Mouse (Mus musculus): ENCODE data around the gene Sec24a.
A peak's percentile ranks its signal among the peaks of the same experiment; 100 is the strongest.
"Not testable (repeated sequence)": the region's sequence is repeated elsewhere in the genome, so short reads cannot be mapped to it uniquely, and the experiment has no call there.

Sec24a gene

GRCm38 (mm10) chr11:51759251-51759650 lies 4.2 kb downstream of the Sec24a start:
- DNase-seq = no peak

- not testable (repeated sequence) for DNase-seq
Observed at GRCm38 (mm10) chr11:51758207-51758606, 5.2 kb downstream of the Sec24a start.

GRCm38 (mm10) chr11:51757625-51758024 lies 5.8 kb downstream of the Sec24a start:
- no peak for DNase-seq

- DNase-seq = no peak
Observed at GRCm38 (mm10) chr11:51757023-51757422, 6.4 kb downstream of the Sec24a start.

GRCm38 (mm10) chr11:51756352-51756771 lies 7.1 kb downstream of the Sec24a start:
- DNase-seq = peak; percentile 93

DNA sequence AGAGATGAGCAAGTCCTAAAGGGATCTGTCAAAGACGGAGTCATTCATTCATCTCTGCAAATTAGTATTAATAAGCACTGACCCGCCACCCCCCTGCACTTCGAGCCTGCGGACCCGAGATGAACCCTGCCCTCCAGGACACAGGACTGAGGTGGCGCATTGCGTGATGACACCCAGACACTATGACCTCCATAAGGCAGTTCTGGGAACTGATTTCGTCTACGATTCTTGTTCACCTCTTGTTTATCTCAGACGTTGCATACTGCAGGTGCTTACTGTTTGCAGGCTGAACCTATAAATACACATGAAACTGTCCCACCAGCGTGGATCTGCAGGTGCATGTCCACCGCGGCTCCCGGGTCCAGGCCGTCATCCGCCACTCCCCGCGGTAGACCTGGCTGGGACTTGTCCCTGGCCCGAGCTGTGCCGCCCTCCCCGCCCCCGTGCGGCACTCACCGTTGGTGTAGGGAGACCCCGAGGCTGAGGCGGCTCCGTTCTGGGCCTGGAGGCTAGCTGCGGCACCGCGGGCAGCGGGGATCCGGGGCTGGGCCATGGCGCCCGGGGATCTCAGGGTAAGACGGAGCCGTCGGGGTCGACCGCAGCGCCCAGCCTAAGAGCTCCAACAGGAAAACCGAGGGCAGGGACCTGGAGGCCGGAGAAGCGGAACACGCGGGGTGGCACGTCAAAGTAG lies 7.7 kb downstream of the Sec24a start:
- no peak for DNase-seq

GRCm38 (mm10) chr11:51751623-51752225 lies 11.7 kb downstream of the Sec24a start:
- not testable (repeated sequence) for DNase-seq

- no peak for DNase-seq
Observed at GRCm38 (mm10) chr11:51746096-51746495, 17.3 kb downstream of the Sec24a start.

- no peak for DNase-seq
Observed at GRCm38 (mm10) chr11:51740701-51741100, 22.7 kb downstream of the Sec24a start.

- no peak for DNase-seq
Observed at GRCm38 (mm10) chr11:51738651-51739403, 24.6 kb downstream of the Sec24a start.

GRCm38 (mm10) chr11:51734218-51734617 lies 29.2 kb downstream of the Sec24a start:
- DNase-seq = not testable (repeated sequence)

DNA sequence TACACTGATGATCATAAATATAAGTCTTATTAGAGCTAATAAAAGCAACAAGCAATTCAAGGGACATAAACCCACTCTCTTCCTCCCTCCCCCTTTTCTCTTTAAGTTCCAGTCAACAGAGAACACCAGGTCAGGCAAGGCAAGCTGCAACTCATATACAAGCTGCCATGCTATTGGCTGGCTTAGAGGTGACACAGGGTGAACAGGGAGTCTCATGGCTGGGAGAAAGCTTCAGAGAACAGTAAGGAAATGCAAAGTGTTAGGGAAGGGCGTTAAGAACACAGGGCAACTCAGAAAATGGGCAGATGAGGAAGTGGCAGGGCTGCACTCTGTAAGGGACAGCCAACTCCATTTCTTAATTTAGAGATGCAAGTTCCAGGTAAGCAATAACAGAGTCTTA lies 30.6 kb downstream of the Sec24a start:
- no peak for DNase-seq

- no peak for DNase-seq
Observed at GRCm38 (mm10) chr11:51721066-51721465, 42.4 kb downstream of the Sec24a start.

- DNase-seq = no peak
Observed at GRCm38 (mm10) chr11:51707080-51707479, 56.4 kb downstream of the Sec24a start.

- DNase-seq = no peak
Observed at GRCm38 (mm10) chr11:51706451-51706850, 57.0 kb downstream of the Sec24a start.

- DNase-seq = no peak
Observed at GRCm38 (mm10) chr11:51703379-51703998, 59.9 kb downstream of the Sec24a start.

DNA sequence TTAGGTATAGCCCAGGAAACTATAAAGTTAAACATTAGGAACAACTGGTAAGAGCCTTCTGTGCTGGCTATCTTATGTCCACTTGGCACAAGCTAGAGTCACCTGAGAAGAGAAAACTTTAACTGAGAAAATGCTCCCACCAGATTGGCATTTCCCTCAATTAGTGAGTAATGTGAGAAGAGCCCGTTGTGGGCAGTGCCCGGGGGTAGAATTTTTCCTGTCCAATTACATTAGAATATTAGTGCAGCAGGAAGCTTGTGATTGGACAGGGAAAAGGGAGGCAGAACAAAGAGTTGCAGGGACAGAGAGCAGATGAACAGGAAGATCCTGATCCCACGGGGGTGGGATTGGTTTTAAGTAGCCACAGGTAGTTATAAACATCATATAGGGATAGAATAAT lies 60.6 kb downstream of the Sec24a start:
- no peak for DNase-seq

GRCm38 (mm10) chr11:51694984-51695383 lies 68.5 kb downstream of the Sec24a start:
- DNase-seq = no peak

DNA sequence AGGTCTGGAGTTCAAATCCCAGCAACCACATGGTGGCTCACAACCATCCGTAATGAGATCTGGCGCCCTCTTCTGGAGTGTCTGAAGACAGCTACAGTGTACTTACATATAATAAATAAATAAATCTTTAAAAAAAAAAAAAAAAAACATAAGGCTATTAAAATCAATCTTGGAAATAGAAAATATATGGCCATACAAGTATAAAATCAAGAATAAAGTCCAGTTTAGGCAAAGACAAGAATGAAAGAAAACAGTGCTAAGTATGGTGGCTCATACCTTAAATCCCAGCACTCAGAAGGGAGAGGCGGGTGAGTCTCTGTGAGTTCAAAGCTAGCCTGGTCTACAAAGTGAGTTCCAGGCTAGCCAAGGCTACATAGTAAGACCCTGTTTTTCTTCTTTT lies 72.8 kb downstream of the Sec24a start:
- not testable (repeated sequence) for DNase-seq

DNA sequence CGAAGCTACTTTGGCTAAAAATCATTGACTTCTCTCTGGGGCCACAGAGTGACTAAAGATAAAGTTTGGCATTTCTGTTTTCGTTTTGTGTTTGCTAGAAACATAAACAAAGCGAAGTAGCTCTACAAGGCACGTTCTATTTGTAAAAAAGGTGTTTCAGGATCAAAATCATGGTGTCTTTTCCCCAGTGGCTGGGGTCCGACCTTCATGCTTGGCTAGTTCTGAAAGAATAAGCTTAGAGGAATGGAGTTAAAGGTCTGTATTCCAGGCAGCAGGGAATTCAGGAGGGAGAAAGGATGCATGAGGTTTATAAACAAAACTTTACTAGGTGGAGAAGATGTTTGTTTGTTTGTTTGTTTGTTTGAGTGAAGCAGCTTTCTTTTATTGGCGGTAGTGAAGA lies 74.1 kb downstream of the Sec24a start:
- no peak for DNase-seq

DNA sequence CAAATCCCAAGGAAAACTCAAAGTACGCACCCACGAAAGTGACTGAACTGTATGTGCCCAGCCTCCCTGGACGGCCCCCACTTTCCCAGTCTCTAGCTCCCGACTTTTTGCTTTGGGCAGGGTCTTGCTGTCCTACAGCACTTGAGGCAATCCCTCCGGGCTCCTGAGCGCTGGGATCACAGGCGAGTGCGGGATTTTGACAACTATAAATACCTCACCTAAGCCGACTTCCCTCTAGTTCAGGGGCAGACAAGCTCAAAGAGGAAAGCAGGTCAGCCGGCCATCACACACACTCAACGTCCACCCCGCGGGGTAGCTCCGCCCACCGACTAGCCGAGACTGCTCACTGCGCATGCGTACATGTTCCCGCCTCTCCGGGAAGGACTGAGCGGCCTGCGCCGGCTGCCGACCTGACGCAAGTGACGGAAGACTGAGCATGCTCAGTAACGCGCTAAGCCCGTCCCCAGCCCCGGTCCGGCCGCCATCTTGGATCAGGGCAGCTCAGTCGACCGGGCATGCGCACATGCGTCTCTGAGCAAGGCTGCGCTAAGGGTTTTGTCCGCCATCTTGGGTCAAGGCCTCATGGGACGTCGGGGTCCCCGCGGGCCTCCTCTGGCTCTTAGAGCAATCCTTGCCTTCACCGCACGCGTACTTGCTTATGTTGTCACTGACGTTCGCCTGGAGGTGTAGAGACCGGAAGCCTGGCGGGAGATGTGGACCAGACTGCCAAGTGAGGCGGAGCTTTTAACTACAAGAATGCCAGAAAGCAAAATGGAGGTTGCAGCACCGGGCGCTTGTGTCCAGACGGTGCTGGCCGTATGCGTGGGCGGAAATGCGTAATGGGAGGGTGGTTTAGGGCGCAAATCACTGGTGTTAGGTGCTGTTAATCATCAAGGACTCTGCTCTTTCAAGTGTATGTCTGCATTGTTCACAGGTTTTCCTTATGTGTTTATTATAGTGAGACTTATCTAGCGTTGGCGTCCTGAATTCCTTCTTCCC lies 74.8 kb downstream of the Sec24a start, which contains the start of gene 0610009B22Rik:
TSS of gene 0610009B22Rik (minus strand) at position 545 of the 999 bp plus-strand sequence.
- DNase-seq = peak; percentile 100

GRCm38 (mm10) chr11:51681976-51682374 lies 81.5 kb downstream of the Sec24a start:
- no peak for DNase-seq
